Mouse (Mus musculus): ENCODE measurements around the gene Gas2l3. TPM values are rescaled to one million over a fixed set of nuclear protein-coding genes. Genes with fewer than 3 reads are reported as not detected.

The Gas2l3 gene
- polyA plus RNA-seq, 1 experiment from 2014 or later: 11.1 TPM

DNA sequence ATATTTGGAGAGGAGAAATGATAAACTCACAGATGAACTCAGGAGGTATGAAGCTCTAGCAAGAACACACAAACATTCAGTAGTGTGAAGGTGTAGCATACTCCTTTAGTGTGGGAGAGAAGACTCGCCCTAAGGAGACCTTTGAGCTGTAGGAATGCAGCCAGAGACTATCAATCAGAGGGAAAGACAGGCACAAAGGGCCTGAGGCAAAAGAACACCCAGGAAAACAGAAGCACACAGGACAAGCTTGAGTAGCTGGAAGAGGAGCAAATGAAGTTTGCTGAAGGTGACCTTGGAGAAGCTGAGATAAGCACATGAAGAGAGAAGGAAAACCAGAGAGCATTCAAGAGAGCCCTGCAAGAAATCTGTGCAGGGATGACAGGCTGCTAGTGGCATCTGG is 73.7 kb downstream of the Gas2l3 start:
- Histone ChIP-seq H3K27me3 (replicated peaks; ENCODE audit: control insufficient read depth, insufficient read depth, low read length) (no peaks in the 10 kb centered on the region), H3K4me3 (ENCODE audit: low read depth, low read length) (no peak overlapping the region), H3K36me3 (ENCODE audit: control insufficient read depth, insufficient read depth, low read length) (no peaks in the 10 kb centered on the region), H3K4me1 (ENCODE audit: control insufficient read depth, insufficient read depth, low read length) (no peaks in the 10 kb centered on the region), H3K27ac (replicated peaks; ENCODE audit: low read depth, low read length) (no peak overlapping the region), H3K9me3 (ENCODE audit: control insufficient read depth, low read length) (no peaks in the 10 kb centered on the region), H3K4me2 (ENCODE audit: low read depth, low read length) (no peak overlapping the region), H3K9ac (ENCODE audit: low read depth, low read length) (no peak overlapping the region)
- ATAC-seq (ENCODE audit: low read depth): no peak
- DNase-seq (ENCODE audit: low spot score): no peak
- WGBS: 46% methylated on average over 1 of the region's 1 CpGs

DNA sequence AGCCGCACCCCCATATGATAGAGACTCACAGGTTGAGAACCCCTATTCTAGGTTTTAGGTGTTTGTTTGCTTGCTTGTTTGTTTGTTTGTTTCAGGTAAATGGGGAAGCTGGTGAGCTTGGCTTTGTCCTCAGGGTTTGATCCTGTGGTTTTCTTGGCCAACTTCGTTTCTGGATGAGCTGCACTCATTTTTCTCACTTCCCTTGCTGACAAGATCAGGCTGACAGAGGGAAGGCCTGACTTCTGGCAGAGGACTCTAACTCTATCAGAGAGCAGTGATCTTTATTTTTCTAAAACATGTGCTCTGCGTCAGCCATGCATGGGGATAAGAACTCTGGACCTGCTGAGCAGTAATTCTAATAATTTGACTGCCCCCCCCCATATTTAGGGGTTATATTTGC is 84.8 kb downstream of the Gas2l3 start:
- ATAC-seq (ENCODE audit: low read depth) (no peak), DNase-seq (ENCODE audit: low spot score) (no peak)
- H3K4me1 ChIP-seq (ENCODE audit: control insufficient read depth, insufficient read depth, low read length): no peaks in the 10 kb centered on the region
- no peaks in the 10 kb centered on the region for H3K36me3 ChIP-seq (ENCODE audit: control insufficient read depth, insufficient read depth, low read length)
- WGBS: 75% methylated on average over 3 of the region's 3 CpGs
- H3K4me3 ChIP-seq (ENCODE audit: low read depth, low read length): no peak overlapping the region
- H3K9ac ChIP-seq (ENCODE audit: low read depth, low read length): no peak overlapping the region
- H3K27me3 ChIP-seq (replicated peaks; ENCODE audit: control insufficient read depth, insufficient read depth, low read length): no peaks in the 10 kb centered on the region
- no peaks in the 10 kb centered on the region for H3K9me3 ChIP-seq (ENCODE audit: control insufficient read depth, low read length)
- no peak overlapping the region for H3K27ac ChIP-seq (replicated peaks; ENCODE audit: low read depth, low read length)
- H3K4me2 ChIP-seq (ENCODE audit: low read depth, low read length): no peak overlapping the region

Other genes starting within 250 kb of the Gas2l3 start
- 1.0 and 2.3 TPM in 2 replicates for gene Ano4, start 99.2 kb downstream of the Gas2l3 start, polyA plus RNA-seq (2014; fragmentation: Nextera tagmentation; extraction: Ambion mirVana)
- not detected in 2 replicates for gene Nr1h4, start 89.6 kb upstream of the Gas2l3 start, polyA plus RNA-seq (2014; fragmentation: Nextera tagmentation; extraction: Ambion mirVana)
- gene Slc17a8, start 177.3 kb upstream of the Gas2l3 start, polyA plus RNA-seq (2014; fragmentation: Nextera tagmentation; extraction: Ambion mirVana): 0.04 and 0.07 TPM in 2 replicates
- gene Scyl2, start 242.3 kb upstream of the Gas2l3 start, polyA plus RNA-seq (2014; fragmentation: Nextera tagmentation; extraction: Ambion mirVana): 12.7 and 14.8 TPM in 2 replicates

Measured in embryonic facial prominence, embryonic 14.5 days (tissue).